Mouse (Mus musculus) CH12.LX (cell line): Measurements from ENCODE around the gene Gng8. TPM values are rescaled to one million over a fixed set of nuclear protein-coding genes. Genes with fewer than 3 reads are reported as not detected.

ENCODE experiments used
- DNase-seq: peaks from one replicate; pipeline ENCODE4 v3.0.0-alpha.2; 2013; ENCODE audit errors: extremely low read depth
- H3K27ac ChIP-seq: 2 replicates; pipeline ENCODE4 v1.5.1; 2012; ENCODE audit warnings: low read depth, mild to moderate bottlenecking, control low read depth, moderate library complexity; ENCODE audit not compliant: insufficient read depth
- H3K27me3 ChIP-seq: replicated peaks from 2 replicates; pipeline ENCODE3; 2012; ENCODE audit warnings: inconsistent platforms
- H3K36me3 ChIP-seq, 2 experiments: replicated peaks in 1 of 2; 2 replicates each; pipeline versions ENCODE3 to v1.6.1; 2012; ENCODE audit warnings: inconsistent platforms in 1 of 2, low read length in 1 of 2, mild to moderate bottlenecking in 1 of 2, mixed read lengths in 1 of 2, moderate library complexity in 1 of 2; ENCODE audit not compliant: control insufficient read depth in 1 of 2, insufficient read depth in 1 of 2
- H3K4me1 ChIP-seq, 2 experiments: 2 replicates each; pipeline ENCODE4 v1.6.1; 2012; ENCODE audit warnings: inconsistent platforms in 1 of 2, moderate library complexity in 1 of 2; ENCODE audit not compliant: insufficient read depth in 2 of 2, control insufficient read depth in 1 of 2
- H3K4me2 ChIP-seq: 2 replicates; pipeline ENCODE4 v1.6.1; 2012; ENCODE audit warnings: low read depth, mild to moderate bottlenecking, control low read depth; ENCODE audit not compliant: poor library complexity, insufficient read depth, severe bottlenecking
- H3K4me3 ChIP-seq, 3 experiments: fragments of 150-350 bp in 1 of 3; sonication (generic) in 1 of 3; replicated peaks in 1 of 3; 2 replicates each; pipeline versions ENCODE3 to v1.5.1; 2011 to 2012; ENCODE audit warnings: low read depth in 2 of 3, low read length in 2 of 3, mild to moderate bottlenecking in 2 of 3, moderate library complexity in 2 of 3, control low read depth in 1 of 3, improper control_type of control experiment in 1 of 3, inconsistent platforms in 1 of 3, mixed read lengths in 1 of 3; ENCODE audit not compliant: poor library complexity in 1 of 3
- H3K79me2 ChIP-seq: replicated peaks from 2 replicates; pipeline ENCODE4 v1.6.1; 2012; ENCODE audit warnings: mild to moderate bottlenecking, moderate library complexity; ENCODE audit not compliant: control insufficient read depth, poor library complexity, insufficient read depth, severe bottlenecking; ENCODE audit errors: extremely low read depth
- H3K9ac ChIP-seq: 2 replicates; pipeline ENCODE4 v1.6.1; 2012; ENCODE audit warnings: low read depth, mild to moderate bottlenecking, control low read depth, moderate library complexity; ENCODE audit not compliant: insufficient read depth
- H3K9me3 ChIP-seq: replicated peaks from 2 replicates; pipeline ENCODE3; 2012; ENCODE audit warnings: low read length, inconsistent platforms, mixed read lengths
- CHD1 ChIP-seq: IDR thresholded peaks from 2 replicates; pipeline ENCODE4 v1.6.1; 2012; ENCODE audit warnings: low read depth, low read length, improper control_type of control experiment, inconsistent platforms
- EP300 ChIP-seq: IDR thresholded peaks from 2 replicates; pipeline ENCODE4 v1.6.1; 2011; ENCODE audit warnings: low read length, improper control_type of control experiment
- JUND ChIP-seq: conservative IDR thresholded peaks from 2 replicates; pipeline ENCODE4 v1.6.1; 2011; ENCODE audit warnings: low read depth, low read length, improper control_type of control experiment
- KAT2A ChIP-seq: IDR thresholded peaks from 2 replicates; pipeline ENCODE4 v1.6.1; 2012; ENCODE audit warnings: low read length, improper control_type of control experiment, inconsistent platforms; ENCODE audit not compliant: insufficient replicate concordance
- NRF1 ChIP-seq: IDR thresholded peaks from 2 replicates; pipeline ENCODE4 v1.6.1; 2014; ENCODE audit warnings: low read depth, mild to moderate bottlenecking, inconsistent platforms, low read length, improper control_type of control experiment, moderate library complexity
- POLR2A ChIP-seq: IDR thresholded peaks from 2 replicates; pipeline ENCODE4 v1.6.1; 2011; ENCODE audit warnings: low read depth, mild to moderate bottlenecking, improper control_type of control experiment, low read length
- USF1 ChIP-seq: IDR thresholded peaks from 2 replicates; pipeline ENCODE4 v1.6.1; 2014; ENCODE audit warnings: low read depth, mild to moderate bottlenecking, inconsistent platforms, low read length, improper control_type of control experiment
- ZMIZ1 ChIP-seq: IDR thresholded peaks from 2 replicates; pipeline ENCODE4 v1.6.1; 2012; ENCODE audit warnings: low read depth, mild to moderate bottlenecking, inconsistent platforms, low read length, improper control_type of control experiment
- ZNF384 ChIP-seq: IDR thresholded peaks from 2 replicates; pipeline ENCODE4 v1.6.1; 2012; ENCODE audit warnings: low read depth, low read length, improper control_type of control experiment, inconsistent platforms
- dilution Hi-C: fragments of 300-500 bp; cut with MboI; formaldehyde crosslinking; loops from 2 replicates; pipeline ENCODE4 v1.14.3; 2020; ENCODE audit warnings: low sequenced_read_pairs; ENCODE audit not compliant: extremely low pct_unique_long_range_greater_than_20kb, extremely low pct_ligation_motif_present
- in situ Hi-C: fragments of 300-500 bp; cut with MboI; formaldehyde crosslinking; loops from 3 replicates; pipeline ENCODE4 v1.14.3; 2019; ENCODE audit warnings: low sequenced_read_pairs, low pct_ligation_motif_present, low pct_unique_long_range_greater_than_20kb, mixed read lengths
- polyA plus RNA-seq: library from polyadenylated mRNA; unstranded; fragments of >175 nt; gene quantifications from 2 replicates; pipeline ENCODE4 v1.2.1, GENCODE M21; 2012; ENCODE audit warnings: low read depth; ENCODE audit not compliant: insufficient read length
- total RNA-seq, 2 experiments: library from RNA; depleted of rRNA; stranded (reverse); fragments of 300-350 nt in 1 of 2; fragments of >200 nt in 1 of 2; gene quantifications; 2 replicates each; pipeline ENCODE4 v1.2.3; 2012 to 2014

The Gng8 gene
- total and polyA plus RNA-seq, 3 experiments, result 0.25 to 2.4 TPM; not detected in 1

DNA sequence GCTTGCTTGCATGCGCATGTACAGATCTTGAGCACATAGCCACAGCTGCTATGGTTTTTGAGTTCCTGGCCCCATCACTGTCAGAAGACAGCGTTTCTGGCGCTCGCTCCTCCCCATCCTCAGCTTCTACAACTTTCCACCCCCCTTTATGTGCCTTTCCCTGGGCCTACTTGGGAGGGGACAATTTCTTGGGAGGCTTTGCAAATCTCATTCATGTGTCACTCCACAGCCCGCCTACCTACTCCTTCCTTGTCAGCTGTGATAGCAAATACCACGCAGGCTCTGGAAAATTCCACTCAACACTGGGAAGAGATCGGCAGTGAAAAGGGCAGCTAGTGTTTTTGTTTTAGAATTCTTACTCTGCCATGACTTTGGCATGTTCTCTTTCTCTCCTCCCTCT lies 48.7 kb downstream of the Gng8 start:
- H3K36me3 ChIP-seq, result no peaks in the 10 kb centered on the region
- in situ Hi-C loops (no loop called here), dilution Hi-C loops (no loop called here)
- H3K4me2 ChIP-seq, result no peak overlapping the region
- TF ChIP-seq EP300, result no peak
- DNase-seq, result no peak
- no peak overlapping the region for H3K4me3 ChIP-seq
- H3K9ac ChIP-seq, result no peak overlapping the region
- peaks cover 26% of the 10 kb centered on the region for H3K27me3 ChIP-seq
- no peaks in the 10 kb centered on the region for H3K4me1 ChIP-seq
- peaks cover 11% of the 10 kb centered on the region for H3K9me3 ChIP-seq
- no peak overlapping the region for H3K27ac ChIP-seq
- no peaks in the 10 kb centered on the region for H3K79me2 ChIP-seq

DNA sequence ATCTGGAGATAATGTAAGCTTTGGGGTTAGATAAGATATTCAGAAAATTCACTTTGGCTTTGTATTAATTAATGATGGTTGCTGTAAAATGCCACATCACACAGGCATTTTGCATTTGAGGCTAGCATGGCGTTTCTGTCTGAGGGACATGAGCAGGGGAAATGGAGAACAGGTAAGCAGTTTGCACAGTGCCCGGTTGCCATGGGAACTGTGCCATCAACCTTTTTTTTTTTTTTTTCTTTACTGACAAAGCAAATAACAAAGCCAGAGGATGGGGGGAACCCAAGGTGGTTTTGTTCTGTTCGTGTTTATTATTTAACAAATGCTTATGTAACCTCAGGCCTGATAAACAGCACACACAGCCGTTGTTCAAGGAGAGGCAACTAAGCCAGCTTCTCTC lies 51.3 kb downstream of the Gng8 start:
- dilution Hi-C loops (no loop called here), in situ Hi-C loops (no loop called here)
- TF ChIP-seq CHD1 (no peak), USF1 (no peak), ZNF384 (peak; percentile 33; the same call in 1 of the 2 replicates), JUND (no peak), ZMIZ1 (no peak)
- H3K27me3 ChIP-seq, result peaks cover 36% of the 10 kb centered on the region
- no peak overlapping the region for H3K4me2 ChIP-seq
- no peak overlapping the region for H3K9ac ChIP-seq
- H3K4me3 ChIP-seq, result no peak overlapping the region
- H3K9me3 ChIP-seq, result peaks cover 14% of the 10 kb centered on the region
- no peaks in the 10 kb centered on the region for H3K36me3 ChIP-seq
- DNase-seq, result no peak
- no peaks in the 10 kb centered on the region for H3K79me2 ChIP-seq
- H3K27ac ChIP-seq, result no peak overlapping the region
- no peaks in the 10 kb centered on the region for H3K4me1 ChIP-seq

DNA sequence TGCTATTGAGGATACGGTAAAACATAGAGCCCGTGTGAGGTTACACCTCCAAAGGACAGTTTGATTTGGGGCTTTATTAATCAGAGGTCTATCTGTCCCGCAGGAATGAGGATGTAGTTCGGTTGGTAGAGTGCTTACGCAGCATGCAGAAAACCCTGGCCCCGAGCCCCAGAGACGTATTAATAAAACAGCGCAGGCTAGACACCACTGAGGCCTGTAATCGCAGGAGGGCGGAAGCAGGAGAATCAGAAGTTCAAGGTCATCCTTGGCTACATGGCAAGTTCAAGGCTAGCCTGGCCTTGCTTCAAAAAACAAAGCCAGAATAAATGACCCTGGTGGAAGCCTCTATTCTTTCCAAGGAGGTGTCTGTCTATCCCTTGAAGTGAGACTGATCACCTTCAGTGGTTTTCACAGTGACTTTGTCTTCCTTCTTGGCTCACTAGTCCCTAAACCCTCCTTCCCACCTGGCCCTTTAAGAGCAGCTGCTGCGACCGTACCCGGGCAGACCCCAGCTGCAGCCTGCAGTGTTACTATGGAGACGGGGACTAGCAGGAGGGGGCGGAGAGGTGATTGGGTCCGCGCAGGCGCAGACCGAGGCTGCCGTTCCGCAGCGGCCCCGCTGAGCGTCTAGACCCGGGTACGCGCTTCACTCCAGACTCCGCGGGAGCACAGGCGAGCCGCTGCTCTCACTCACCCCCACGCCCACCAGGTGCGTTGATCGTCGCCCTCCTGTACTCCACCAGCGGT lies 52.6 kb downstream of the Gng8 start, which contains the start of gene Pnmal2:
Pnmal2 (plus strand) TSS at position 622 of the 747 bp plus-strand sequence.
- H3K4me3 ChIP-seq, result peak within 1 kb of the TSS in 1 of 3 experiments; percentile 56
- DNase-seq, result no peak
- peak within 1 kb of the TSS; percentile 37; the same call in 1 of the 2 replicates for H3K9ac ChIP-seq
- in situ Hi-C loops (no loop called here), dilution Hi-C loops (no loop called here)
- H3K36me3 ChIP-seq, result no peaks in the 10 kb centered on the region
- peaks cover 47% of the 10 kb centered on the region for H3K27me3 ChIP-seq
- TF ChIP-seq NRF1 (peak; percentile 80), POLR2A (0 out of 2 replicates have a peak, but pooled peaks have one; percentile 25), KAT2A (no peak)
- no peaks in the 10 kb centered on the region for H3K79me2 ChIP-seq
- H3K9me3 ChIP-seq, result peaks cover 14% of the 10 kb centered on the region
- H3K27ac ChIP-seq, result no peak within 1 kb of the TSS
- H3K4me1 ChIP-seq, result no peaks in the 10 kb centered on the region
- 0 out of 2 replicates have a peak within 1 kb of the TSS, but pooled peaks have one; percentile 12 for H3K4me2 ChIP-seq
